Mouse (Mus musculus): ENCODE measurements around the gene Caln1. TPM values are rescaled to one million over a fixed set of nuclear protein-coding genes. Genes with fewer than 3 reads are reported as not detected.
"Not testable (repeated sequence)": the region's sequence is repeated elsewhere in the genome, so short reads cannot be mapped to it uniquely, and the experiment has no call there.

Caln1 gene
- total RNA-seq, 2 experiments from 2014 or later: 0.05 TPM; not detected in 1

- Histone ChIP-seq H3K4me3 (no peak overlapping the region), H3K27ac (no peak overlapping the region)
- intact Hi-C loops (cut with DNase I): no loop called here
- TF ChIP-seq CTCF (IDR thresholded peaks at IDR 0.05): no peak
- no peak for DNase-seq
Measured at GRCm38 (mm10) chr5:130613657-130614056, 244.4 kb downstream of the Caln1 start.

- Histone ChIP-seq H3K27ac (no peak overlapping the region), H3K4me3 (no peak overlapping the region)
- intact Hi-C loops (cut with DNase I): no loop called here
- DNase-seq: no peak
- TF ChIP-seq CTCF (IDR thresholded peaks at IDR 0.05): no peak
Measured at GRCm38 (mm10) chr5:130614209-130614608, 245.0 kb downstream of the Caln1 start.

GRCm38 (mm10) chr5:130620060-130620459 lies 250.8 kb downstream of the Caln1 start:
- H3K4me3 ChIP-seq: no peak overlapping the region
- no peak overlapping the region for H3K27ac ChIP-seq
- no peak for TF ChIP-seq CTCF (IDR thresholded peaks at IDR 0.05)
- intact Hi-C loops (cut with DNase I): no loop called here
- DNase-seq: no peak

GRCm38 (mm10) chr5:130623206-130623605 lies 254.0 kb downstream of the Caln1 start:
- H3K4me3 ChIP-seq: no peak overlapping the region
- peak; percentile 77 for DNase-seq
- intact Hi-C loops (cut with DNase I): no loop called here
- TF ChIP-seq CTCF (IDR thresholded peaks at IDR 0.05): no peak
- no peak overlapping the region for H3K27ac ChIP-seq

GRCm38 (mm10) chr5:130627800-130628199 lies 258.5 kb downstream of the Caln1 start:
- no peak overlapping the region for H3K27ac ChIP-seq
- DNase-seq: no peak
- TF ChIP-seq CTCF (IDR thresholded peaks at IDR 0.05): no peak
- intact Hi-C loops (cut with DNase I): no loop called here
- H3K4me3 ChIP-seq: no peak overlapping the region

- Histone ChIP-seq H3K4me3 (no peak overlapping the region), H3K27ac (no peak overlapping the region)
- intact Hi-C loops (cut with DNase I): no loop called here
- DNase-seq: no peak
- TF ChIP-seq CTCF (IDR thresholded peaks at IDR 0.05): no peak
Measured at GRCm38 (mm10) chr5:130635397-130635796, 266.1 kb downstream of the Caln1 start.

GRCm38 (mm10) chr5:130641881-130642280 lies 272.6 kb downstream of the Caln1 start:
- DNase-seq: no peak
- no peak for TF ChIP-seq CTCF (IDR thresholded peaks at IDR 0.05)
- intact Hi-C loops (cut with DNase I): no loop called here
- H3K27ac ChIP-seq: no peak overlapping the region
- H3K4me3 ChIP-seq: no peak overlapping the region

GRCm38 (mm10) chr5:130646126-130646525 lies 276.9 kb downstream of the Caln1 start:
- H3K27ac ChIP-seq; intact Hi-C loops (cut with DNase I); DNase-seq; H3K4me3 ChIP-seq: not testable (repeated sequence)

- no peak for DNase-seq
- Histone ChIP-seq H3K4me3 (no peak overlapping the region), H3K27ac (no peak overlapping the region)
- intact Hi-C loops (cut with DNase I): no loop called here
- TF ChIP-seq CTCF (IDR thresholded peaks at IDR 0.05): no peak
Measured at GRCm38 (mm10) chr5:130658141-130658540, 288.9 kb downstream of the Caln1 start.

GRCm38 (mm10) chr5:130666091-130666490 lies 296.8 kb downstream of the Caln1 start:
- H3K4me3 ChIP-seq: no peak overlapping the region
- DNase-seq: no peak
- intact Hi-C loops (cut with DNase I): no loop called here
- H3K27ac ChIP-seq: no peak overlapping the region
- TF ChIP-seq CTCF (IDR thresholded peaks at IDR 0.05): no peak

- no peak for DNase-seq
- intact Hi-C loops (cut with DNase I): no loop called here
- no peak for TF ChIP-seq CTCF (IDR thresholded peaks at IDR 0.05)
- Histone ChIP-seq H3K4me3 (no peak overlapping the region), H3K27ac (no peak overlapping the region)
Measured at GRCm38 (mm10) chr5:130672588-130672987, 303.3 kb downstream of the Caln1 start.

GRCm38 (mm10) chr5:130673092-130673491 lies 303.8 kb downstream of the Caln1 start:
- Histone ChIP-seq H3K4me3 (no peak overlapping the region), H3K27ac (no peak overlapping the region)
- no peak for TF ChIP-seq CTCF (IDR thresholded peaks at IDR 0.05)
- intact Hi-C loops (cut with DNase I): no loop called here
- no peak for DNase-seq

GRCm38 (mm10) chr5:130677895-130678294 lies 308.6 kb downstream of the Caln1 start:
- intact Hi-C loops (cut with DNase I): no loop called here
- H3K27ac ChIP-seq: no peak overlapping the region

GRCm38 (mm10) chr5:130685911-130686658 lies 316.8 kb downstream of the Caln1 start:
- intact Hi-C loops (cut with DNase I): no loop called here
- no peak overlapping the region for H3K4me3 ChIP-seq
- TF ChIP-seq CTCF (IDR thresholded peaks at IDR 0.05): no peak
- no peak for DNase-seq
- no peak overlapping the region for H3K27ac ChIP-seq

More at GRCm38 (mm10) chr5:130677895-130678294, 308.6 kb downstream of the Caln1 start:
- DNase-seq: no peak
- no peak for TF ChIP-seq CTCF (IDR thresholded peaks at IDR 0.05)
- no peak overlapping the region for H3K4me3 ChIP-seq

All from gastrocnemius, adult 2 months (tissue).